Mouse (Mus musculus) hematopoietic stem cell, adult 5-6 weeks (primary cell): ENCODE measurements around the gene Mrtfb. TPM values are rescaled to one million over a fixed set of nuclear protein-coding genes. Genes with fewer than 3 reads are reported as not detected.

ENCODE experiments used
- ATAC-seq, 2 experiments: fragments of 125-278 bp in 1 of 2; replicated peaks in 1 of 2; 2 replicates each; pipeline ENCODE4 v1.8.0; 2016 to 2017; ENCODE audit warnings: inconsistent platforms in 2 of 2, mild to moderate bottlenecking in 2 of 2, moderate number of reproducible peaks in 2 of 2, low read depth in 1 of 2, moderate TSS enrichment in 1 of 2; ENCODE audit not compliant: low FRiP score in 2 of 2, poor library complexity in 2 of 2, severe bottlenecking in 2 of 2, insufficient read depth in 1 of 2, low TSS enrichment in 1 of 2
- total RNA-seq: library from RNA; stranded (forward); fragments of 172-1452, 232-1000 nt; gene quantifications from 2 replicates; pipeline ENCODE4 v1.2.3, GENCODE M21; 2017

The Mrtfb gene
- total RNA-seq, result 9.1 and 10.4 TPM in 2 replicates

- ATAC-seq, result peak; percentile 84 to 90
Measured at GRCm38 (mm10) chr16:13255855-13256635, at the start of gene Mrtfb. Gene Mrtfb, plus strand, starts transcription at chr16:13256481.

GRCm38 (mm10) chr16:13207649-13208048, 48.6 kb upstream of the Mrtfb start:
- no peak for ATAC-seq

- ATAC-seq, result no peak
Measured at GRCm38 (mm10) chr16:13208087-13208486, 48.2 kb upstream of the Mrtfb start.

- no peak for ATAC-seq
Measured at GRCm38 (mm10) chr16:13212781-13213180, 43.5 kb upstream of the Mrtfb start.

- ATAC-seq, result peak; percentile 13 to 67; a peak in 2 of 4 replicates
Measured at GRCm38 (mm10) chr16:13216116-13216952, 39.9 kb upstream of the Mrtfb start.

- no peak for ATAC-seq
Measured at GRCm38 (mm10) chr16:13217951-13218350, 38.3 kb upstream of the Mrtfb start.

GRCm38 (mm10) chr16:13221475-13221874, 34.8 kb upstream of the Mrtfb start:
- ATAC-seq, result no peak

- no peak for ATAC-seq
Measured at GRCm38 (mm10) chr16:13232043-13232442, 24.2 kb upstream of the Mrtfb start.

- ATAC-seq, result peak; percentile 58 to 67
Measured at GRCm38 (mm10) chr16:13232912-13233802, 23.1 kb upstream of the Mrtfb start.

GRCm38 (mm10) chr16:13239039-13239438, 17.2 kb upstream of the Mrtfb start:
- ATAC-seq, result peak; percentile 75 to 76

- ATAC-seq, result no peak
Measured at GRCm38 (mm10) chr16:13239544-13239943, 16.7 kb upstream of the Mrtfb start.

GRCm38 (mm10) chr16:13240326-13240725, 16.0 kb upstream of the Mrtfb start:
- no peak for ATAC-seq

GRCm38 (mm10) chr16:13245658-13246057, 10.6 kb upstream of the Mrtfb start:
- no peak for ATAC-seq

- ATAC-seq, result no peak
Measured at GRCm38 (mm10) chr16:13246855-13247254, 9.4 kb upstream of the Mrtfb start.

- ATAC-seq, result no peak
Measured at GRCm38 (mm10) chr16:13250061-13250460, 6.2 kb upstream of the Mrtfb start.

- 0 out of 4 replicates have a peak, but pooled peaks have one; percentile 5 to 14 for ATAC-seq
Measured at GRCm38 (mm10) chr16:13256667-13257527, 616 bp downstream of the Mrtfb start.

GRCm38 (mm10) chr16:13257528-13257835, 1.2 kb downstream of the Mrtfb start:
- ATAC-seq, result no peak
